Mouse (Mus musculus) layer of hippocampus, postnatal 25 days (tissue): ENCODE results near the gene Trim52. TPM values are rescaled to one million over a fixed set of nuclear protein-coding genes. Genes with fewer than 3 reads are reported as not detected.

Experiments
- total RNA-seq, 2 experiments: library from RNA; stranded (reverse); gene quantifications; 2 replicates each; pipeline ENCODE4 v1.2.3; 2021

The Trim52 gene
- total RNA-seq, 2 experiments from 2014 or later: not detected

Other genes starting within 250 kb of the Trim52 start
- 10 to 100 TPM; 66.5 to 78.6 TPM for gene Spry2, start 209.4 kb upstream of the Trim52 start, total RNA-seq